Comparison of ENCODE assay signal across 29 mouse cellular contexts in the genomic region with DNA sequence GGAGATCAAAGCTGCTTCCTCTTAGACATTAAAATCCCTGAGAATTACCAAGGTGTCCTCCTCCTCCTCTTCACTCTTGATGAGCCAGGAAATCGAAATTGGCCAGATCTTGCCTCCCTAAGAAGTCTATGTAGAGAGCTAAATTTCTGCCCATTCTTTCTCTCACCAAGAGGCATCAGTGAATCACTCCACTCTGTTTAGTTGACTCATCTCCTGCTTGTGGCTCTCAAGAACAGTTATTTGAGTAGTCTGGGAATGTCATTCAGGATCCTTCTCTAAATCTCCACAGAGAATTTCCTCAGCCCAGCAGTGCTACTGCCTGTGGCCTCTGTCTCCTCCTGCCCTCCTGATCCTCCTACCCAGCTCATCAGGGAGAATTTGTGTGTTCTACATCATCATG.
DNase-seq lines count a peak whose midpoint lies in the region; ATAC-seq and TF ChIP-seq lines count a peak whose summit lies in the region.
"Had no signal": no experiment of that assay in that cellular context is flagged by ENCODE, and none has a peak within 500 bp of the region (broad histone marks: within the 10 kb centered on the region; RNA-seq: fewer than 3 reads in every experiment).

No protein-coding gene starts in this region.

- 83% methylated on average over 1 of the region's 1 CpGs for WGBS in hindbrain, postnatal 0 days

- no peaks in the 10 kb centered on the region for H3K4me1 ChIP-seq in hindbrain, postnatal 0 days (ENCODE audit: insufficient read depth, low read length)
- H3K4me1 ChIP-seq: embryonic facial prominence, embryonic 12.5 days; embryonic facial prominence, embryonic 15.5 days; heart, embryonic 10.5 days; intestine, embryonic 15.5 days had no signal

- no peak overlapping the region for H3K27ac ChIP-seq in left cerebral cortex, adult 2 months
- no peak overlapping the region for H3K27ac ChIP-seq in hindbrain, postnatal 0 days
- H3K27ac ChIP-seq: embryonic facial prominence, embryonic 12.5 days; embryonic facial prominence, embryonic 15.5 days; heart, adult 2 months; heart, embryonic 10.5 days; heart, embryonic 13.5 days; hindbrain, embryonic 14.5 days; intestine, embryonic 15.5 days had no signal

- no peak for DNase-seq in frontal cortex, postnatal 10 days (ENCODE audit: low spot score in 2 of 2)
- peak; percentile 56 for DNase-seq in NIH3T3 (ENCODE audit: low read depth)
- no peak for DNase-seq in left cerebral cortex, adult 2 months (ENCODE audit: extremely low spot score in 1 of 2, low spot score in 2 of 2)
- DNase-seq in layer of hippocampus, adult 8-10 months (ENCODE audit: low spot score in 2 of 2), result no peak
- DNase-seq in hindbrain, postnatal 0 days (ENCODE audit: low spot score), result no peak
- DNase-seq: adrenal gland, adult 8-10 months; adrenal gland, postnatal 25 days; B cell, adult 2 months; cerebellum, adult 18-20 months; cerebellum, adult 9-10 months; cerebellum, postnatal 36 days; forebrain, postnatal 0 days; gastrocnemius, postnatal 10 days; gastrocnemius, postnatal 36 days; heart, adult 2 months; heart, postnatal 14 days; heart, postnatal 4 days had no signal

- TF ChIP-seq CTCF in left cerebral cortex, adult 2 months (IDR thresholded peaks at IDR 0.05), result no peak
- no peak for TF ChIP-seq CTCF in hindbrain, postnatal 0 days (IDR thresholded peaks at IDR 0.05; ENCODE audit: low read depth)

- H3ac ChIP-seq in myocyte (ENCODE audit: control insufficient read depth, insufficient read length), result no peak overlapping the region

- intact Hi-C loops in left cerebral cortex, adult 2 months (cut with DNase I), result loop anchor here (1.0 to 5.0 kb wide), 2 partner anchors 98 to 247 kb away; no protein-coding TSS in a partner anchor

- no peak overlapping the region for H3K9ac ChIP-seq in hindbrain, postnatal 0 days (replicated peaks; ENCODE audit: low read length)
- H3K9ac ChIP-seq: embryonic facial prominence, embryonic 12.5 days; embryonic facial prominence, embryonic 15.5 days; forebrain, postnatal 0 days; heart, embryonic 13.5 days; hindbrain, embryonic 14.5 days; intestine, embryonic 15.5 days had no signal

- H3K9me3 ChIP-seq in hindbrain, postnatal 0 days (ENCODE audit: low read length), result no peaks in the 10 kb centered on the region
- H3K9me3 ChIP-seq: embryonic facial prominence, embryonic 12.5 days; embryonic facial prominence, embryonic 15.5 days; heart, embryonic 10.5 days; heart, embryonic 13.5 days; intestine, embryonic 15.5 days had no signal

- ATAC-seq in frontal cortex, adult (ENCODE audit: low TSS enrichment), result peak; percentile 97
- no peak for ATAC-seq in hindbrain, postnatal 0 days
- ATAC-seq: activated CD4-positive, CD25-positive, alpha-beta regulatory T cell, adult 4 months; forebrain, embryonic 14.5 days; forebrain, postnatal 0 days; intestine, embryonic 15.5 days had no signal

- H3K27me3 ChIP-seq in myocyte (ENCODE audit: control insufficient read depth, insufficient read depth, insufficient read length), result no peaks in the 10 kb centered on the region
- no peaks in the 10 kb centered on the region for H3K27me3 ChIP-seq in hindbrain, postnatal 0 days (ENCODE audit: insufficient read depth, low read length)
- H3K27me3 ChIP-seq: CH12.LX; embryonic facial prominence, embryonic 12.5 days; embryonic facial prominence, embryonic 15.5 days; heart, embryonic 13.5 days; intestine, embryonic 15.5 days had no signal

- H3K4me2 ChIP-seq in myocyte (ENCODE audit: low read depth), result peak overlapping the region; percentile 27
- H3K4me2 ChIP-seq in hindbrain, postnatal 0 days (ENCODE audit: low read depth, low read length), result no peak overlapping the region
- H3K4me2 ChIP-seq: embryonic facial prominence, embryonic 12.5 days; embryonic facial prominence, embryonic 15.5 days; heart, embryonic 13.5 days; hindbrain, embryonic 14.5 days; intestine, embryonic 15.5 days had no signal

- TF ChIP-seq POLR2A in myocyte (IDR thresholded peaks at IDR 0.05; ENCODE audit: insufficient read length, low read depth), result no peak

- H3K4me3 ChIP-seq in myocyte, result no peak overlapping the region
- H3K4me3 ChIP-seq in left cerebral cortex, adult 2 months, result no peak overlapping the region
- H3K4me3 ChIP-seq in hindbrain, postnatal 0 days (ENCODE audit: low read length), result no peak overlapping the region
- H3K4me3 ChIP-seq: embryonic facial prominence, embryonic 12.5 days; embryonic facial prominence, embryonic 15.5 days; heart, adult 2 months; heart, embryonic 10.5 days; heart, embryonic 13.5 days; intestine, embryonic 15.5 days had no signal

- H3K79me2 ChIP-seq in myocyte (ENCODE audit: control insufficient read depth, insufficient read depth), result no peaks in the 10 kb centered on the region

- no peaks in the 10 kb centered on the region for H3K36me3 ChIP-seq in myocyte (ENCODE audit: control insufficient read depth, insufficient read depth)
- H3K36me3 ChIP-seq in hindbrain, postnatal 0 days (ENCODE audit: insufficient read depth, low read length), result no peaks in the 10 kb centered on the region
- H3K36me3 ChIP-seq: embryonic facial prominence, embryonic 12.5 days; embryonic facial prominence, embryonic 15.5 days; G1E; heart, embryonic 10.5 days; intestine, embryonic 15.5 days had no signal

TF ChIP-seq in myocyte, 11 proteins besides CTCF, POLR2A, EP300 and RAD21:
- no peak for TF ChIP-seq MYOD1 (IDR thresholded peaks at IDR 0.05; ENCODE audit: control insufficient read depth in 1 of 3, insufficient read length in 2 of 3, low read depth in 2 of 3)
- no peak for TF ChIP-seq MYOG (IDR thresholded peaks at IDR 0.05; ENCODE audit: control insufficient read depth in 1 of 3, insufficient read depth in 1 of 3, insufficient read length in 2 of 3, low read depth in 2 of 3)
- no peak for TF ChIP-seq E2F4 (IDR thresholded peaks at IDR 0.05; ENCODE audit: insufficient read depth)
- TF ChIP-seq POLR2AphosphoS2 (IDR thresholded peaks at IDR 0.05; ENCODE audit: insufficient read length, low read depth), result no peak
- TF ChIP-seq MAX (IDR thresholded peaks at IDR 0.05; ENCODE audit: low read depth), result no peak
- no peak for TF ChIP-seq REST (IDR thresholded peaks at IDR 0.05; ENCODE audit: insufficient read depth, insufficient read length)
- no peak for TF ChIP-seq SRF (IDR thresholded peaks at IDR 0.05; ENCODE audit: control insufficient read depth, insufficient read length, low read depth)
- TF ChIP-seq TCF12 (IDR thresholded peaks at IDR 0.05; ENCODE audit: insufficient read depth, poor library complexity, severe bottlenecking), result no peak
